Mouse (Mus musculus) embryonic facial prominence, embryonic 10.5 days (tissue): ENCODE data around the gene Zfc3h1. TPM values are rescaled to one million over a fixed set of nuclear protein-coding genes. Genes with fewer than 3 reads are reported as not detected.

Experiments
- DNase-seq: peaks from one replicate; pipeline ENCODE4 v3.0.0-alpha.2; 2017; ENCODE audit warnings: low spot score
- H3K27ac ChIP-seq: fragments of 300-500 bp; sonication (generic); replicated peaks from 2 replicates; pipeline ENCODE4 v1.5.1; 2016; ENCODE audit warnings: mild to moderate bottlenecking
- H3K27me3 ChIP-seq: fragments of 300-500 bp; sonication (generic); replicated peaks from 2 replicates; pipeline ENCODE4 v1.6.1; 2016; ENCODE audit warnings: low read depth, mild to moderate bottlenecking; ENCODE audit not compliant: poor library complexity, severe bottlenecking
- H3K36me3 ChIP-seq: fragments of 300-500 bp; sonication (generic); replicated peaks from 2 replicates; pipeline ENCODE4 v1.6.1; 2016; ENCODE audit warnings: mild to moderate bottlenecking, moderate library complexity
- H3K4me1 ChIP-seq: fragments of 300-500 bp; sonication (generic); 2 replicates; pipeline ENCODE4 v1.6.1; 2016
- H3K4me3 ChIP-seq: fragments of 300-500 bp; sonication (generic); 2 replicates; pipeline ENCODE4 v1.5.1; 2016; ENCODE audit warnings: mild to moderate bottlenecking, moderate library complexity
- H3K9me3 ChIP-seq: fragments of 300-500 bp; sonication (generic); 2 replicates; pipeline ENCODE4 v1.6.1; 2016; ENCODE audit warnings: mild to moderate bottlenecking
- WGBS: fragments of 180-500 bp; shearing (Covaris S2); methylation state at CpG from one replicate; pipeline ENCODE4 v1.1.7; 2016; 5-methylcytosine and 5-hydroxymethylcytosine counted together
- polyA plus RNA-seq: library from polyadenylated mRNA; unstranded; fragments of >200 nt; fragmentation: Nextera tagmentation; extraction: Ambion mirVana; gene quantifications from 2 replicates; pipeline ENCODE4 v1.2.1, GENCODE M21; 2016

The Zfc3h1 gene
- polyA plus RNA-seq, 1 experiment from 2014 or later = 19.0 TPM

- WGBS = 92% methylated on average over 17 of the region's 17 CpGs
- Histone ChIP-seq H3K27ac (no peak overlapping the region), H3K4me3 (no peak overlapping the region), H3K27me3 (no peaks in the 10 kb centered on the region), H3K9me3 (no peaks in the 10 kb centered on the region), H3K4me1 (peaks cover 21% of the 10 kb centered on the region), H3K36me3 (peaks cover 16% of the 10 kb centered on the region)
- DNase-seq = no peak
Observed at GRCm38 (mm10) chr10:115358216-115358919, 26.4 kb upstream of the Zfc3h1 start.

- WGBS = 92% methylated on average over 7 of the region's 7 CpGs
- H3K9me3 ChIP-seq = no peaks in the 10 kb centered on the region
- no peak overlapping the region for H3K27ac ChIP-seq
- no peak overlapping the region for H3K4me3 ChIP-seq
- peaks cover 21% of the 10 kb centered on the region for H3K4me1 ChIP-seq
- no peaks in the 10 kb centered on the region for H3K27me3 ChIP-seq
- H3K36me3 ChIP-seq = peaks cover 16% of the 10 kb centered on the region
- no peak for DNase-seq
Observed at GRCm38 (mm10) chr10:115359066-115359465, 25.7 kb upstream of the Zfc3h1 start.

GRCm38 (mm10) chr10:115361840-115362622, 22.7 kb upstream of the Zfc3h1 start, which contains the start of gene Tmem19:
TSS of gene Tmem19 (minus strand) at chr10:115362501.
- Histone ChIP-seq H3K4me3 (peak within 1 kb of the TSS; percentile 68), H3K27me3 (no peaks in the 10 kb centered on the region), H3K36me3 (peaks cover 3% of the 10 kb centered on the region), H3K9me3 (no peaks in the 10 kb centered on the region), H3K27ac (peak within 1 kb of the TSS; percentile 92), H3K4me1 (peaks cover 21% of the 10 kb centered on the region)
- WGBS = under 1% methylated on average over 58 of the region's 58 CpGs
- DNase-seq = peak; percentile 97

- WGBS = 7% methylated on average over 9 of the region's 9 CpGs
- Histone ChIP-seq H3K9me3 (no peaks in the 10 kb centered on the region), H3K27ac (peak overlapping the region; percentile 92), H3K27me3 (no peaks in the 10 kb centered on the region), H3K4me1 (peaks cover 21% of the 10 kb centered on the region), H3K4me3 (peak overlapping the region; percentile 68), H3K36me3 (no peaks in the 10 kb centered on the region)
- DNase-seq = no peak
Observed at GRCm38 (mm10) chr10:115362623-115362964, 22.2 kb upstream of the Zfc3h1 start.

- Histone ChIP-seq H3K27ac (peak overlapping the region; percentile 92; the same call in 1 of the 2 replicates), H3K36me3 (no peaks in the 10 kb centered on the region), H3K4me3 (peak overlapping the region; percentile 68), H3K27me3 (no peaks in the 10 kb centered on the region), H3K9me3 (no peaks in the 10 kb centered on the region), H3K4me1 (peaks cover 21% of the 10 kb centered on the region)
- WGBS = 88% methylated on average over 4 of the region's 4 CpGs
- DNase-seq = no peak
Observed at GRCm38 (mm10) chr10:115363151-115363550, 21.6 kb upstream of the Zfc3h1 start.

GRCm38 (mm10) chr10:115381506-115382084, 3.2 kb upstream of the Zfc3h1 start:
- Histone ChIP-seq H3K36me3 (peaks cover 19% of the 10 kb centered on the region), H3K4me1 (peaks cover 19% of the 10 kb centered on the region), H3K27ac (no peak overlapping the region), H3K27me3 (no peaks in the 10 kb centered on the region), H3K9me3 (no peaks in the 10 kb centered on the region), H3K4me3 (no peak overlapping the region)
- DNase-seq = no peak
- WGBS = 91% methylated on average over 2 of the region's 2 CpGs

GRCm38 (mm10) chr10:115382846-115383643, 1.7 kb upstream of the Zfc3h1 start:
- Histone ChIP-seq H3K27ac (peak overlapping the region; percentile 92), H3K4me3 (peak overlapping the region; percentile 93), H3K36me3 (peaks cover 21% of the 10 kb centered on the region), H3K9me3 (no peaks in the 10 kb centered on the region), H3K4me1 (peaks cover 30% of the 10 kb centered on the region), H3K27me3 (no peaks in the 10 kb centered on the region)
- DNase-seq = no peak
- 39% methylated on average over 12 of the region's 12 CpGs for WGBS

GRCm38 (mm10) chr10:115383644-115384220, 1.0 kb upstream of the Zfc3h1 start:
- DNase-seq = no peak
- Histone ChIP-seq H3K9me3 (no peaks in the 10 kb centered on the region), H3K4me3 (peak overlapping the region; percentile 93), H3K27ac (peak overlapping the region; percentile 92), H3K27me3 (no peaks in the 10 kb centered on the region), H3K36me3 (peaks cover 26% of the 10 kb centered on the region), H3K4me1 (peaks cover 36% of the 10 kb centered on the region)
- 4% methylated on average over 15 of the region's 15 CpGs for WGBS

- Histone ChIP-seq H3K27me3 (no peaks in the 10 kb centered on the region), H3K36me3 (peaks cover 36% of the 10 kb centered on the region), H3K4me1 (peaks cover 36% of the 10 kb centered on the region), H3K4me3 (peak overlapping the region; percentile 93), H3K9me3 (no peaks in the 10 kb centered on the region), H3K27ac (peak overlapping the region; percentile 92)
- WGBS = under 1% methylated on average over 101 of the region's 101 CpGs
- DNase-seq = peak; percentile 78
Observed at GRCm38 (mm10) chr10:115385018-115386002, 551 bp downstream of the Zfc3h1 start.

GRCm38 (mm10) chr10:115387891-115388290, 3.1 kb downstream of the Zfc3h1 start:
- H3K27me3 ChIP-seq = no peaks in the 10 kb centered on the region
- H3K9me3 ChIP-seq = no peaks in the 10 kb centered on the region
- DNase-seq = no peak
- H3K4me1 ChIP-seq = peaks cover 25% of the 10 kb centered on the region
- WGBS = 94% methylated on average over 3 of the region's 3 CpGs
- H3K36me3 ChIP-seq = peaks cover 41% of the 10 kb centered on the region
- peak overlapping the region; percentile 11; the same call in 1 of the 2 replicates for H3K4me3 ChIP-seq
- H3K27ac ChIP-seq = no peak overlapping the region

GRCm38 (mm10) chr10:115391076-115391475, 6.3 kb downstream of the Zfc3h1 start:
- H3K4me3 ChIP-seq = no peak overlapping the region
- WGBS = 93% methylated on average over 4 of the region's 4 CpGs
- no peak for DNase-seq
- peaks cover 71% of the 10 kb centered on the region for H3K36me3 ChIP-seq
- no peaks in the 10 kb centered on the region for H3K27me3 ChIP-seq
- H3K9me3 ChIP-seq = no peaks in the 10 kb centered on the region
- no peak overlapping the region for H3K27ac ChIP-seq
- H3K4me1 ChIP-seq = peaks cover 22% of the 10 kb centered on the region
